25 mouse cellular contexts compared by ENCODE assay signal in genomic region chr8:9813273-9813946, GRCm38 (mm10). TPM values are rescaled to one million over a fixed set of nuclear protein-coding genes. Genes with fewer than 3 reads are reported as not detected.
DNase-seq lines count a peak whose midpoint lies in the region; TF ChIP-seq lines count a peak whose summit lies in the region.
"Had no signal": no experiment of that assay in that cellular context is flagged by ENCODE, and none has a peak within 500 bp of the region (broad histone marks: within the 10 kb centered on the region; RNA-seq: fewer than 3 reads in every experiment).

No protein-coding gene starts in this region.

- intact Hi-C loops in left cerebral cortex, postnatal 4 days (cut with DNase I): no loop called here
- intact Hi-C loops in left cerebral cortex, postnatal 25 days (cut with DNase I): no loop called here

- 10% methylated on average over 8 of the region's 8 CpGs for WGBS in cerebellum, adult 2 months

- H3K4me1 ChIP-seq in cerebellum, adult 2 months (ENCODE audit: control insufficient read depth, insufficient read depth, low read length): no peaks in the 10 kb centered on the region; the same call in 1 of the 2 replicates
- H3K4me1 ChIP-seq: embryonic facial prominence, embryonic 13.5 days; heart, embryonic 10.5 days; intestine, embryonic 15.5 days; megakaryocyte, embryonic 14.5 days had no signal

- peak; percentile 25 for DNase-seq in left cerebral cortex, postnatal 4 days
- no peak for DNase-seq in left cerebral cortex, postnatal 25 days (ENCODE audit: low spot score in 2 of 2)
- DNase-seq in cerebellum, adult 2 months: peak; percentile 24 to 67
- peak; percentile 39 to 66 for DNase-seq in cerebellum, postnatal 14 days
- peak; percentile 13 for DNase-seq in mesoderm, embryonic 11.5 days (ENCODE audit: low read depth, low spot score)
- no peak for DNase-seq in gastrocnemius, postnatal 25 days
- DNase-seq in right cerebral cortex, postnatal 36 days (ENCODE audit: low spot score in 2 of 2): no peak
- DNase-seq: gastrocnemius, postnatal 36 days; layer of hippocampus, postnatal 36 days; liver, postnatal 0 days; right cerebral cortex, postnatal 25 days; thymus, postnatal 25 days had no signal

- H3K27me3 ChIP-seq in cerebellum, adult 2 months (ENCODE audit: control insufficient read depth, insufficient read depth, low read length): no peaks in the 10 kb centered on the region; the same call in 1 of the 2 replicates
- H3K27me3 ChIP-seq: embryonic facial prominence, embryonic 13.5 days; intestine, embryonic 15.5 days; megakaryocyte, embryonic 14.5 days had no signal

- no peak overlapping the region for H3K4me3 ChIP-seq in cerebellum, adult 2 months (replicated peaks; ENCODE audit: insufficient read depth, low read depth, low read length)
- H3K4me3 ChIP-seq: embryonic facial prominence, embryonic 13.5 days; heart, embryonic 10.5 days; intestine, embryonic 15.5 days; megakaryocyte, embryonic 14.5 days had no signal

- TF ChIP-seq CTCF in cerebellum, adult 2 months (IDR thresholded peaks at IDR 0.05; ENCODE audit: borderline replicate concordance, insufficient read depth, low read depth, low read length): no peak

- no peak for TF ChIP-seq POLR2A in cerebellum, adult 2 months (IDR thresholded peaks at IDR 0.05; ENCODE audit: borderline replicate concordance, insufficient read depth, low read length)

- H3K27ac ChIP-seq in cerebellum, adult 2 months (ENCODE audit: insufficient read depth, low read length): no peak overlapping the region
- H3K27ac ChIP-seq: embryonic facial prominence, embryonic 13.5 days; heart, embryonic 10.5 days; intestine, embryonic 15.5 days had no signal

RNA-seq across cellular contexts. Expression of gene Fam155a, which starts 42.4 kb away (rescaled TPM):
- 10 to 100 TPM; 84.6 to 84.9 TPM for total RNA-seq in left cerebral cortex, postnatal 4 days (2021)
- total RNA-seq in left cerebral cortex, postnatal 25 days (2021): 100 to 1,000 TPM; 105 to 109 TPM
- 53.9 and 58.5 TPM in 2 replicates for polyA plus RNA-seq in cerebellum, adult 2 months (2012; rRNA removed)
- total RNA-seq in gastrocnemius, postnatal 25 days (2021): under 1 TPM in 1 of 2 experiments, not detected in 1; 0.08 TPM
- total RNA-seq: gastrocnemius, postnatal 36 days had no signal
- polyA plus RNA-seq: liver, adult 2 months; liver, postnatal 0 days had no signal

RNA-seq across cellular contexts. Expression of gene Gm10217, which starts 50.6 kb away (rescaled TPM):
- not detected for total RNA-seq in left cerebral cortex, postnatal 4 days (2021)
- total RNA-seq in left cerebral cortex, postnatal 25 days (2021): not detected
- not detected in 2 replicates for polyA plus RNA-seq in cerebellum, adult 2 months (2012; rRNA removed)
- not detected for total RNA-seq in gastrocnemius, postnatal 25 days (2021)
- total RNA-seq: adrenal gland, adult 18-20 months; gastrocnemius, postnatal 36 days; layer of hippocampus, postnatal 36 days; left cerebral cortex, postnatal 14 days; liver, adult 2 months had no signal
- polyA plus RNA-seq: embryonic facial prominence, embryonic 13.5 days; forebrain, embryonic 14.5 days; heart, embryonic 10.5 days; heart, postnatal 0 days; hindbrain, embryonic 11.5 days; intestine, embryonic 15.5 days; kidney, embryonic 16.5 days; large intestine, adult 2 months; liver, adult 2 months; liver, postnatal 0 days; midbrain, embryonic 16.5 days had no signal

Comparison
In these comparisons a context has a peak if more than half of its experiments do, and no peak if none do; other contexts are left out.
1. DNase-seq: peak in left cerebral cortex, postnatal 4 days (single experiment), cerebellum, adult 2 months (2 of 2), cerebellum, postnatal 14 days (2 of 2) and mesoderm, embryonic 11.5 days (single experiment); none in left cerebral cortex, postnatal 25 days (0 of 2), gastrocnemius, postnatal 25 days (single experiment) and right cerebral cortex, postnatal 36 days (0 of 2).
2. RNA of gene Fam155a, which starts 42.4 kb away (total RNA-seq): 105 to 109 TPM in left cerebral cortex, postnatal 25 days and 84.6 to 84.9 TPM in left cerebral cortex, postnatal 4 days; 0.08 TPM in gastrocnemius, postnatal 25 days; every median in the first group is over 10 times any median in the second.